27 mouse cellular contexts compared by ENCODE assay signal in genomic region chr7:131437051-131437450, GRCm38 (mm10). TPM values are rescaled to one million over a fixed set of nuclear protein-coding genes. Genes with fewer than 3 reads are reported as not detected.
A peak's percentile ranks its signal among the peaks of the same experiment; 100 is the strongest.
DNase-seq lines count a peak whose midpoint lies in the region; ATAC-seq lines count a peak whose summit lies in the region.
"Had no signal": no experiment of that assay in that cellular context is flagged by ENCODE, and none has a peak within 500 bp of the region (broad histone marks: within the 10 kb centered on the region; RNA-seq: fewer than 3 reads in every experiment).

No protein-coding gene starts in this region.

- peak; percentile 39 for DNase-seq in R1 (ENCODE audit: low read depth, low spot score)
- peak; percentile 13 for DNase-seq in large intestine, adult 2 months (ENCODE audit: low read depth, low spot score)
- DNase-seq in frontal cortex, postnatal 25 days (ENCODE audit: low spot score in 2 of 2) = no peak
- DNase-seq: adrenal gland, adult 8-10 months; adrenal gland, postnatal 25 days; cerebellum, adult 11-12 months; cerebellum, adult 8-10 months; cerebellum, postnatal 10 days; cerebellum, postnatal 36 days; forebrain, postnatal 0 days; gastrocnemius, postnatal 10 days; gastrocnemius, postnatal 36 days; heart, adult 2 months; heart, postnatal 14 days; heart, postnatal 4 days had no signal

- H3K9me3 ChIP-seq in intestine, embryonic 15.5 days = no peaks in the 10 kb centered on the region
- H3K9me3 ChIP-seq: G1E; heart, embryonic 10.5 days; heart, embryonic 13.5 days had no signal

- no peak overlapping the region for H3K9ac ChIP-seq in intestine, embryonic 15.5 days
- H3K9ac ChIP-seq: forebrain, postnatal 0 days; heart, embryonic 13.5 days; hindbrain, embryonic 14.5 days had no signal

- no peak overlapping the region for H3K4me3 ChIP-seq in intestine, embryonic 15.5 days (replicated peaks)
- H3K4me3 ChIP-seq: heart, adult 2 months; heart, embryonic 10.5 days; heart, embryonic 13.5 days had no signal

- WGBS in intestine, embryonic 15.5 days = 45% methylated on average over 3 of the region's 3 CpGs
- WGBS in large intestine, adult 2 months = 32% methylated on average over 3 of the region's 3 CpGs

- no peaks in the 10 kb centered on the region for H3K36me3 ChIP-seq in intestine, embryonic 15.5 days
- H3K36me3 ChIP-seq: heart, embryonic 10.5 days had no signal

- no peak overlapping the region for H3K27ac ChIP-seq in intestine, embryonic 15.5 days
- H3K27ac ChIP-seq: heart, adult 2 months; heart, embryonic 10.5 days; heart, embryonic 13.5 days; hindbrain, embryonic 14.5 days; hindbrain, postnatal 0 days had no signal

- no peak overlapping the region for H3K4me2 ChIP-seq in intestine, embryonic 15.5 days (replicated peaks)
- H3K4me2 ChIP-seq: heart, embryonic 13.5 days; hindbrain, embryonic 14.5 days had no signal

- no peaks in the 10 kb centered on the region for H3K4me1 ChIP-seq in intestine, embryonic 15.5 days (replicated peaks)
- H3K4me1 ChIP-seq: heart, embryonic 10.5 days; heart, embryonic 13.5 days had no signal

- ATAC-seq in intestine, embryonic 15.5 days = 0 out of 2 replicates have a peak, but pooled peaks have one; percentile 62
- ATAC-seq in megakaryocyte progenitor cell, adult 5-6 weeks (replicated peaks; ENCODE audit: poor library complexity) = no peak
- no peak for ATAC-seq in CD4-positive, CD25-positive, alpha-beta regulatory T cell, adult 4 months
- ATAC-seq: activated CD4-positive, CD25-positive, alpha-beta regulatory T cell, adult 4 months; forebrain, embryonic 14.5 days; forebrain, postnatal 0 days; hindbrain, postnatal 0 days; inflammation-experienced regulatory T-cells, adult 6 months; Patski had no signal

- no peaks in the 10 kb centered on the region for H3K27me3 ChIP-seq in intestine, embryonic 15.5 days (replicated peaks)
- H3K27me3 ChIP-seq: heart, embryonic 13.5 days; Patski had no signal

RNA-seq across cellular contexts. Expression of gene Acadsb, which starts 26.6 kb away (rescaled TPM):
- 69.0 and 84.8 TPM in 2 replicates for polyA plus RNA-seq in intestine, embryonic 15.5 days (2015; fragmentation: Nextera tagmentation; extraction: Ambion mirVana)
- polyA plus RNA-seq in large intestine, adult 2 months (2012; rRNA removed) = 3.2 and 3.6 TPM in 2 replicates
- total RNA-seq in megakaryocyte progenitor cell, adult 5-6 weeks (2015) = 27.5 and 27.8 TPM in 2 replicates
- 39.9 and 46.6 TPM in 2 replicates for total RNA-seq in megakaryocyte progenitor cell, adult 5-6 weeks (2017)
- 10 to 100 TPM; 55.0 to 62.7 TPM for polyA plus RNA-seq in CD4-positive, CD25-positive, alpha-beta regulatory T cell, adult 4 months (2017; shearing (Covaris generic))

RNA-seq across cellular contexts. Expression of gene Ikzf5, which starts 26.7 kb away (rescaled TPM):
- polyA plus RNA-seq in intestine, embryonic 15.5 days (2015; fragmentation: Nextera tagmentation; extraction: Ambion mirVana) = 10.0 and 10.8 TPM in 2 replicates
- polyA plus RNA-seq in large intestine, adult 2 months (2012; rRNA removed) = 4.7 and 10.6 TPM in 2 replicates
- total RNA-seq in megakaryocyte progenitor cell, adult 5-6 weeks (2015) = 27.7 and 30.6 TPM in 2 replicates
- total RNA-seq in megakaryocyte progenitor cell, adult 5-6 weeks (2017) = 25.3 and 31.2 TPM in 2 replicates
- 10 to 100 TPM; 34.7 to 39.2 TPM for polyA plus RNA-seq in CD4-positive, CD25-positive, alpha-beta regulatory T cell, adult 4 months (2017; shearing (Covaris generic))

Comparison
In these comparisons a context has a peak if more than half of its experiments do, and no peak if none do; other contexts are left out.
1. DNase-seq: peak in R1 (single experiment) and large intestine, adult 2 months (single experiment); none in frontal cortex, postnatal 25 days (0 of 2).
2. RNA of gene Acadsb, which starts 26.6 kb away (polyA plus RNA-seq): 69.0 to 84.8 TPM in intestine, embryonic 15.5 days and 55.0 to 62.7 TPM in CD4-positive, CD25-positive, alpha-beta regulatory T cell, adult 4 months; 3.2 to 3.6 TPM in large intestine, adult 2 months; every median in the first group is over 10 times any median in the second.